Mouse (Mus musculus) liver, adult 2 months (tissue): ENCODE results near the gene Lcn5.
"Not testable (repeated sequence)": the region's sequence is repeated elsewhere in the genome, so short reads cannot be mapped to it uniquely, and the experiment has no call there.

ENCODE experiments used
- CTCF ChIP-seq: fragments of 200-500 bp; IDR thresholded peaks from 2 replicates; pipeline ENCODE4 v1.5.1; 2011; ENCODE audit warnings: low read depth, low read length, control low read depth
- POLR2A ChIP-seq: fragments of 200-500 bp; IDR thresholded peaks from 2 replicates; pipeline ENCODE4 v1.6.1; 2011; ENCODE audit warnings: low read length, control low read depth; ENCODE audit not compliant: insufficient read depth; ENCODE audit errors: extremely low read depth

- TF ChIP-seq CTCF, POLR2A: not testable (repeated sequence)
These were observed 52.0 kb downstream of the Lcn5 start for GRCm38 (mm10) chr2:25709791-25710190.
